Mouse (Mus musculus): ENCODE data around the gene Acot7. TPM values are rescaled to one million over a fixed set of nuclear protein-coding genes. Genes with fewer than 3 reads are reported as not detected.

The Acot7 gene
- polyA plus RNA-seq, 1 experiment from 2014 or later: 269 TPM

DNA sequence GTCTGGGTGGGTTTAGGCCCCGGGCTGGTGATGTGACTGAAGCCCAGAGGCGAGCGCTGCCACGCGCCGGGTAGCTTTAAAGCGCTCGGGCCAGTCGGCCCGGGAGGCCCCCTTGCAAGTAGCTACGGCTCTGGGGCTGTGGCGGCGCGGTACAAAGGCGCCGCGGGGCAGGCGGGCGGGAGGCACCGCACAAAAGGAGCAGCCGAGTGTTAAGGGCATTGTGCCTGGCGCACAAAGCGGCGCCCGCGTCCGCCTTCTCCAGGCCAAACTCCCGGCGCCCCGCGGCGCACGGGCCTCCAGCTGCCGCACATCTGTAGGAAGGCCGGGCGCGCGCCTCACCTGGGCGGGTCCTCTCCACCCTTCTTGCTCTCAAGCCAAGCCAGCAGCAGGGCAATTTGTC is 112.5 kb downstream of the Acot7 start:
- WGBS: under 1% methylated on average over 39 of the region's 39 CpGs
- H3K4me3 ChIP-seq (replicated peaks; ENCODE audit: low read length): peak overlapping the region; percentile 36
- H3K9me3 ChIP-seq (ENCODE audit: control insufficient read depth, low read length): no peaks in the 10 kb centered on the region
- peaks cover 79% of the 10 kb centered on the region for H3K27me3 ChIP-seq (replicated peaks; ENCODE audit: control insufficient read depth, insufficient read depth, low read length)
- peak; percentile 24 for ATAC-seq
- peaks cover 34% of the 10 kb centered on the region for H3K4me1 ChIP-seq (replicated peaks; ENCODE audit: control insufficient read depth, insufficient read depth, low read length)
- H3K36me3 ChIP-seq (ENCODE audit: control insufficient read depth, insufficient read depth): no peaks in the 10 kb centered on the region
- H3K4me2 ChIP-seq (ENCODE audit: low read length): peak overlapping the region; percentile 64
- H3K9ac ChIP-seq (replicated peaks; ENCODE audit: low read depth, low read length): peak overlapping the region; percentile 57
- H3K27ac ChIP-seq (ENCODE audit: low read length): no peak overlapping the region

DNA sequence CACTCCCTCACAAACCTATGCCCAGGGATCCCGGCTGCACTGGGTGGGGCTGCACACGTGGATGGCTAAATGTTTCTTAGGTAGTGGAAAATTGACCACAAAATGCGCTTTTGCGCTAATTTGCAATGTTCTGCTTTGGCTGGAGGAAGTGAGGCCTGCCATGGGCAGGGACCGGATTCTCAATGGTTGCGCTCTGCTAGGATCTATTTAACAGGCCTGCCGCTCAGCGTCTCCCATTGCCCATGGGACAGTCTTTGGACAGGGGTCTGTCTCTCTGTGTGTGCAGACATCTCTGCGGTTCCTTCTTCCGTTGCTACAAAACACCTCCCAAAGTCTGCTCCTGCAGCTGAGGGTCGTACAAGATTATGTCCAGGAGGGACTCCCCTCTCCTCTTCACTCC is 113.1 kb downstream of the Acot7 start:
- Histone ChIP-seq H3K4me2 (ENCODE audit: low read length) (peak overlapping the region; percentile 64; the same call in 1 of the 2 replicates), H3K36me3 (ENCODE audit: control insufficient read depth, insufficient read depth) (no peaks in the 10 kb centered on the region), H3K9ac (replicated peaks; ENCODE audit: low read depth, low read length) (no peak overlapping the region), H3K9me3 (ENCODE audit: control insufficient read depth, low read length) (no peaks in the 10 kb centered on the region), H3K27ac (ENCODE audit: low read length) (no peak overlapping the region), H3K27me3 (replicated peaks; ENCODE audit: control insufficient read depth, insufficient read depth, low read length) (peaks cover 79% of the 10 kb centered on the region), H3K4me3 (replicated peaks; ENCODE audit: low read length) (no peak overlapping the region), H3K4me1 (replicated peaks; ENCODE audit: control insufficient read depth, insufficient read depth, low read length) (peaks cover 32% of the 10 kb centered on the region)
- 4% methylated on average over 11 of the region's 11 CpGs for WGBS
- no peak for ATAC-seq

DNA sequence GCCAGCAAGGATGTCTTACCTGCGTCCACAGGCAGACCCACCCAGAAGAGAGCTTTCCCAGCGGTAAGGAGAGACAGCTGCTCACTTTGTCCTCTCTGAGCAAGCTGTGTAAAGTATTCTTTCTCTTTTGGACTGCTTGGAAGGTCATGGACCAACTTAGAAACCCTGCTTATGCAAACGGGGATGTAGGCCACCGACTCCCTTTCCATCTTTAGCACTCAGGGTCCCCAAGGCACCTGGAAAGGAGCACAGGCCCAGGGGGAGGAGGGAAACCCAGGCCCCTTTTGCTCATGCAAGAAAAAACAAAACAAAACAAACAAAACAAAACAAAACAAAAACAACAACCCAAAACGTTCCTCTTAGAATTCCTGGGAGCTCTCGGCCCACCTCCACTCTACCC is 113.6 kb downstream of the Acot7 start, which contains the start of gene Hes3:
TSS of gene Hes3 (minus strand) at position 101 of the 400 bp plus-strand sequence.
- 13% methylated on average over 6 of the region's 6 CpGs for WGBS
- peak within 1 kb of the TSS; percentile 57 for H3K9ac ChIP-seq (replicated peaks; ENCODE audit: low read depth, low read length)
- H3K27me3 ChIP-seq (replicated peaks; ENCODE audit: control insufficient read depth, insufficient read depth, low read length): peaks cover 76% of the 10 kb centered on the region
- H3K36me3 ChIP-seq (ENCODE audit: control insufficient read depth, insufficient read depth): no peaks in the 10 kb centered on the region
- H3K4me1 ChIP-seq (replicated peaks; ENCODE audit: control insufficient read depth, insufficient read depth, low read length): peaks cover 29% of the 10 kb centered on the region
- peak within 1 kb of the TSS; percentile 64 for H3K4me2 ChIP-seq (ENCODE audit: low read length)
- ATAC-seq: no peak
- no peaks in the 10 kb centered on the region for H3K9me3 ChIP-seq (ENCODE audit: control insufficient read depth, low read length)
- no peak within 1 kb of the TSS for H3K27ac ChIP-seq (ENCODE audit: low read length)
- H3K4me3 ChIP-seq (replicated peaks; ENCODE audit: low read length): peak within 1 kb of the TSS; percentile 36

DNA sequence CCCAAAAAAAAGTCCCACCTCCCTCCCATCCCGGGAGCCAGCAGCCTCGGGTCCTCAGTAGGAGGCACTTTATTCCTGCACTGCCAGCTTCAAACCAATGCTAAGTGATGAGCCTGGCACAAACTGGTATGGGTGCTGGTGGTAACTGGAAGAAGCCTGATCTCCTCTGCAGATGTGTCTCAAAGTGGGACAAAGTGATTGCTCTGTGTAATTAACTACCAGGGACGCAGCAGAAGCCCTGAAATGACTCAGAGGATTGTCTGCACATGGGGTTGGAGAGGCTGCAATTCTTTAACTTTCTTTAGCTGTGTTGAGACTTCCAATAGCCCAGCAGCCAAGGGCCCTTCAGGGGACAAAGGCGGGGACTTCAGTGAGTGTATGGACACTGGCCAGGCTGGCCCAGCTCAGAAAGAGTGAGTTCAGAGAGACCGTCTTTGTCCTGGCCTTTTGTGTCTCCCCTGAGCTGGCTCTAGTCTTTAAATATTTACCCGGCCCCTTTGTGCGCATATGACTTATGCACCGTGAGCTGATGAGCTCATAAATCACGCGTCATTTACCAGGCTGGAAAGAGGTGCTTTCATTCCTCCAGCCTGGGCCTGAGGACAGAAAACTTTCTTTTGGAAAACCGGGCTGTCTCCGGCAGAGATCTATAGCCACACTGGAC is 114.3 kb downstream of the Acot7 start:
- Histone ChIP-seq H3K36me3 (ENCODE audit: control insufficient read depth, insufficient read depth) (no peaks in the 10 kb centered on the region), H3K4me1 (replicated peaks; ENCODE audit: control insufficient read depth, insufficient read depth, low read length) (peaks cover 23% of the 10 kb centered on the region), H3K9me3 (ENCODE audit: control insufficient read depth, low read length) (no peaks in the 10 kb centered on the region), H3K9ac (replicated peaks; ENCODE audit: low read depth, low read length) (no peak overlapping the region), H3K27me3 (replicated peaks; ENCODE audit: control insufficient read depth, insufficient read depth, low read length) (peaks cover 69% of the 10 kb centered on the region), H3K4me3 (replicated peaks; ENCODE audit: low read length) (no peak overlapping the region), H3K4me2 (ENCODE audit: low read length) (no peak overlapping the region), H3K27ac (ENCODE audit: low read length) (no peak overlapping the region)
- 7% methylated on average over 12 of the region's 12 CpGs for WGBS
- ATAC-seq: no peak

DNA sequence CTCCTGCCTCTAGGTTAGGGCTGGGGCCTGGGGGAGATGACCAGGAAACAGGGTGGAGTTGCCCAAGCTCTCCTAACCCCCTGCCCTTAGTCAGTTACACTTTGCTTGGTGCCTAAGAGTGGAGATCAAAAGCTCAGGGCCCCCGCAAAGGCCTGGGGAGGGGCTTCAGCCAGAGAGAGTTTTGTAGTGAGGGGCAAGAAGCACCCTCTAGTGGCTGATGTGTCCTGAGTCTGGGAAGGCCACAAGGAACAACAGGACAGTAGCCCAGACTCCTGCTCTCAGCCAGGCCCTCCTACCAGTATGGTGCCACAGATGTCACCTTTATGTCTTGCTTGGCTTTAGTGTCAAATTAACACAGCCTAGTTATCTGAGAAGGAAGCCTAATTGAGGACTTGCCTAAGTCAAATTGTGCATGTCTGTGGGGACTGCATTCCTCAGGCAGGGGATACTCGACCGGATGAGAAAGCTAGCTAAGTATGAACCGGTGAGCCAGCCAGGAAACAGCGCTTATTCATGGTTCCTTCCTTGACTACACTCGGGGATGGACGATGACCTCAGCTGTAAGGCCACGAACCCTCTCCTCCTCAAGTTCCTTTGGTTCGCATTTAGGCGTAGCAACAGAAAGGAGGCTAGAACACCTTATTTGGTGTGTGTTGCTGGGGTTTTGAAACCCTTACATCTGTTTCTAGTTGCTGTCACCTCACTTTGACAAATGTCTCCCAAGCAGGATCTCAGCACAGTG is 116.4 kb downstream of the Acot7 start:
- Histone ChIP-seq H3K4me1 (replicated peaks; ENCODE audit: control insufficient read depth, insufficient read depth, low read length) (peaks cover 27% of the 10 kb centered on the region), H3K9me3 (ENCODE audit: control insufficient read depth, low read length) (no peaks in the 10 kb centered on the region), H3K4me3 (replicated peaks; ENCODE audit: low read length) (no peak overlapping the region), H3K27ac (ENCODE audit: low read length) (no peak overlapping the region), H3K36me3 (ENCODE audit: control insufficient read depth, insufficient read depth) (no peaks in the 10 kb centered on the region), H3K9ac (replicated peaks; ENCODE audit: low read depth, low read length) (no peak overlapping the region), H3K4me2 (ENCODE audit: low read length) (no peak overlapping the region), H3K27me3 (replicated peaks; ENCODE audit: control insufficient read depth, insufficient read depth, low read length) (peaks cover 54% of the 10 kb centered on the region)
- 60% methylated on average over 10 of the region's 10 CpGs for WGBS
- ATAC-seq: no peak

GRCm38 (mm10) chr4:152295916-152296315 is 118.0 kb downstream of the Acot7 start:
- H3K9ac ChIP-seq (replicated peaks; ENCODE audit: low read depth, low read length): no peak overlapping the region
- peaks cover 43% of the 10 kb centered on the region for H3K27me3 ChIP-seq (replicated peaks; ENCODE audit: control insufficient read depth, insufficient read depth, low read length)
- no peaks in the 10 kb centered on the region; the same call in 1 of the 2 replicates for H3K36me3 ChIP-seq (ENCODE audit: control insufficient read depth, insufficient read depth)
- no peak overlapping the region for H3K4me2 ChIP-seq (ENCODE audit: low read length)
- peaks cover 23% of the 10 kb centered on the region for H3K4me1 ChIP-seq (replicated peaks; ENCODE audit: control insufficient read depth, insufficient read depth, low read length)
- H3K9me3 ChIP-seq (ENCODE audit: control insufficient read depth, low read length): no peaks in the 10 kb centered on the region
- no peak overlapping the region for H3K4me3 ChIP-seq (replicated peaks; ENCODE audit: low read length)
- H3K27ac ChIP-seq (ENCODE audit: low read length): no peak overlapping the region
- no peak for ATAC-seq
- 59% methylated on average over 4 of the region's 4 CpGs for WGBS

DNA sequence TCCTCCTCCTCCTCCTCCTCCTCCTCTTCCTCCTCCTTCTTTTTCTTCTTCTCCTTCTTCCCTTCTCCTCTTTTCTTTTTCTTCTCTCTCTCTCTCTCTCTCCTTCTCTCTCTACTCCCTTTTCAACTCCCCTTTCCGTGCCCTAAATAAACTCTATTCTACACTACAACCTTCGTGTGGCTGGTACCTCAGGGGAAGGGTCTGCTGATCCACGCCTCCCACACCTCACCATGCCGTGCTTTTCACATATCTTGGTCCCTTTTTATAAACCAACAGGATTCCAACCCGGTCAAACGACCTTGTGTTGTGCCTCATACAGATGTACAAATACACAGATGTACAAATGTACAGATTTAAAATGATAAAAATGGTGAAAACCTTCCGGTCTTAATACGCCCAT is 118.4 kb downstream of the Acot7 start:
- Histone ChIP-seq H3K27me3 (replicated peaks; ENCODE audit: control insufficient read depth, insufficient read depth, low read length) (peaks cover 38% of the 10 kb centered on the region), H3K4me2 (ENCODE audit: low read length) (peak overlapping the region; percentile 81), H3K9me3 (ENCODE audit: control insufficient read depth, low read length) (no peaks in the 10 kb centered on the region), H3K9ac (replicated peaks; ENCODE audit: low read depth, low read length) (peak overlapping the region; percentile 52; the same call in 1 of the 2 replicates), H3K4me1 (replicated peaks; ENCODE audit: control insufficient read depth, insufficient read depth, low read length) (peaks cover 23% of the 10 kb centered on the region), H3K4me3 (replicated peaks; ENCODE audit: low read length) (peak overlapping the region; percentile 54), H3K27ac (ENCODE audit: low read length) (no peak overlapping the region), H3K36me3 (ENCODE audit: control insufficient read depth, insufficient read depth) (no peaks in the 10 kb centered on the region; the same call in 1 of the 2 replicates)
- ATAC-seq: no peak
- 21% methylated on average over 8 of the region's 8 CpGs for WGBS

DNA sequence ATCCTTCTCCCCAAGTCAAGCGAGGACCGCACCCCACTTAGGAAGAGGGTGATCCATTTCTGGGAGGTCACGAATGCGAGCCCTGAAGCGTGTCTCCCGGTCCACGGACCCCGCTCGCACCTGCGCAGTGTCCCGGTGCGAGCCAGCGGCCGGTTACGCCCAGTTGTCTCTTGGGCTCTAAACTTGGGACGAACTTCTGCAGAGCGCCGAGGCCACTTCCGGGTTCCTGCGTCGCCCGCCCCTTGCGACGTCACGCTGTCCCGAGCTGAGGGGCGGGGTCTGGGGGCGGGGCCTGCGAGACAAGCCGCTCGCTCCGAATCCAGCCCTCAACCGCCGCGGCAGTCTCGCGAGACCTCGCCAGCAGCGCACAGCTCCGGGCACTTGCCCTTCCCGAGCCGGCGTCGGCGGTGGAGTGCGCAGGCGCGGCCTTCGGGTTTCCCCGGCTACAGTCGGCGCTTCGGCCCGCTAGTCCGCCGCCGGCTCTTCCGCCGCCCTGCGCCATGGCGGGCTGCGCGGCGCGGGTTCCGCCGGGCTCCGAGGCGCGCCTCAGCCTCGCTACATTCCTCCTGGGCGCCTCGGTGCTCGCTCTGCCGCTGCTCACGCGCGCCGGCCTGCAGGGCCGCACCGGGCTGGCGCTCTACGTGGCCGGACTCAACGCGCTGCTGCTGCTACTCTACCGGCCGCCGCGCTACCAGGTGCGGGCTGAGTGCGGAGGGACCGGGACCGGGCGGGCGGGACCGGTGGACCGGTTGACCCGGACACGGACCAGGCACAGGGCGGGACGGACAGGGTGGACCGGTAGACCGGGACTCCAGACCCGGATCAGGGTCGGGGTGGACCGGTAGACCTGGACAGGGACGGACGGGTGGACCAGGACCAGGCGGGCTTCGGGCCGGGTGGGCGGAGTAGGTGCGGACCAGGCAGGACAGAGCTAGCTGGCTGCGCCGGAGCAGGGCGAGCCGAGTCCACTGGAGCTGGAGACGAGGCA is 119.2 kb downstream of the Acot7 start, which contains the start of gene Icmt:
TSS of gene Icmt (plus strand) at position 354 of the 988 bp plus-strand sequence.
- no peaks in the 10 kb centered on the region for H3K9me3 ChIP-seq (ENCODE audit: control insufficient read depth, low read length)
- H3K4me2 ChIP-seq (ENCODE audit: low read length): peak within 1 kb of the TSS; percentile 85
- peak within 1 kb of the TSS; percentile 69; the same call in 1 of the 2 replicates for H3K27ac ChIP-seq (ENCODE audit: low read length)
- under 1% methylated on average over 119 of the region's 119 CpGs for WGBS
- no peaks in the 10 kb centered on the region; the same call in 1 of the 2 replicates for H3K36me3 ChIP-seq (ENCODE audit: control insufficient read depth, insufficient read depth)
- H3K4me3 ChIP-seq (replicated peaks; ENCODE audit: low read length): peak within 1 kb of the TSS; percentile 54
- H3K9ac ChIP-seq (replicated peaks; ENCODE audit: low read depth, low read length): peak within 1 kb of the TSS; percentile 93
- ATAC-seq: peak; percentile 96
- H3K27me3 ChIP-seq (replicated peaks; ENCODE audit: control insufficient read depth, insufficient read depth, low read length): peaks cover 30% of the 10 kb centered on the region
- peaks cover 23% of the 10 kb centered on the region for H3K4me1 ChIP-seq (replicated peaks; ENCODE audit: control insufficient read depth, insufficient read depth, low read length)

Data from forebrain, embryonic 16.5 days (tissue).